Mouse (Mus musculus): ENCODE data around the gene Sec24c. TPM values are rescaled to one million over a fixed set of nuclear protein-coding genes. Genes with fewer than 3 reads are reported as not detected.
A peak's percentile ranks its signal among the peaks of the same experiment; 100 is the strongest.

The Sec24c gene
- polyA plus RNA-seq, 1 experiment from 2014 or later, result 69.5 TPM

GRCm38 (mm10) chr14:20660827-20661660, 13.1 kb upstream of the Sec24c start:
- Histone ChIP-seq H3K27me3 (replicated peaks) (peaks cover 7% of the 10 kb centered on the region), H3K4me3 (peak overlapping the region; percentile 68), H3K4me1 (peaks cover 56% of the 10 kb centered on the region), H3K36me3 (peaks cover 21% of the 10 kb centered on the region), H3K9me3 (no peaks in the 10 kb centered on the region), H3K27ac (replicated peaks) (peak overlapping the region; percentile 98), H3K9ac (peak overlapping the region; percentile 89), H3K4me2 (peak overlapping the region; percentile 91)
- peak; percentile 47 for ATAC-seq (ENCODE audit: extremely low read depth, insufficient number of reproducible peaks, low FRiP score, low TSS enrichment)
- whole genome bisulfite sequencing, result 2% methylated on average over 52 of the region's 52 CpGs

- no peak for ATAC-seq (ENCODE audit: extremely low read depth, insufficient number of reproducible peaks, low FRiP score, low TSS enrichment)
- Histone ChIP-seq H3K27me3 (replicated peaks) (peaks cover 7% of the 10 kb centered on the region), H3K27ac (replicated peaks) (peak overlapping the region; percentile 98), H3K4me1 (peaks cover 56% of the 10 kb centered on the region), H3K9ac (peak overlapping the region; percentile 89), H3K4me2 (peak overlapping the region; percentile 91), H3K36me3 (peaks cover 21% of the 10 kb centered on the region), H3K9me3 (no peaks in the 10 kb centered on the region), H3K4me3 (peak overlapping the region; percentile 68)
- 4% methylated on average over 19 of the region's 19 CpGs for WGBS
These were observed 12.3 kb upstream of the Sec24c start for GRCm38 (mm10) chr14:20661661-20662331.

GRCm38 (mm10) chr14:20662740-20663139, 11.4 kb upstream of the Sec24c start:
- peak overlapping the region; percentile 91 for H3K4me2 ChIP-seq
- no peak for ATAC-seq (ENCODE audit: extremely low read depth, insufficient number of reproducible peaks, low FRiP score, low TSS enrichment)
- no peaks in the 10 kb centered on the region for H3K9me3 ChIP-seq
- H3K4me3 ChIP-seq, result peak overlapping the region; percentile 68
- H3K9ac ChIP-seq, result peak overlapping the region; percentile 89
- H3K27ac ChIP-seq (replicated peaks), result peak overlapping the region; percentile 98
- peaks cover 7% of the 10 kb centered on the region for H3K27me3 ChIP-seq (replicated peaks)
- WGBS, result 29% methylated on average over 3 of the region's 3 CpGs
- peaks cover 21% of the 10 kb centered on the region for H3K36me3 ChIP-seq
- H3K4me1 ChIP-seq, result peaks cover 61% of the 10 kb centered on the region

GRCm38 (mm10) chr14:20663601-20664000, 10.5 kb upstream of the Sec24c start:
- H3K27ac ChIP-seq (replicated peaks), result peak overlapping the region; percentile 98
- WGBS, result 16% methylated on average over 2 of the region's 2 CpGs
- H3K27me3 ChIP-seq (replicated peaks), result peaks cover 7% of the 10 kb centered on the region
- H3K4me3 ChIP-seq, result peak overlapping the region; percentile 68
- peaks cover 61% of the 10 kb centered on the region for H3K4me1 ChIP-seq
- no peaks in the 10 kb centered on the region for H3K9me3 ChIP-seq
- H3K4me2 ChIP-seq, result peak overlapping the region; percentile 91
- H3K9ac ChIP-seq, result peak overlapping the region; percentile 89
- ATAC-seq (ENCODE audit: extremely low read depth, insufficient number of reproducible peaks, low FRiP score, low TSS enrichment), result no peak
- H3K36me3 ChIP-seq, result peaks cover 21% of the 10 kb centered on the region

GRCm38 (mm10) chr14:20664436-20664835, 9.7 kb upstream of the Sec24c start:
- Histone ChIP-seq H3K9ac (peak overlapping the region; percentile 89), H3K9me3 (no peaks in the 10 kb centered on the region), H3K27ac (replicated peaks) (peak overlapping the region; percentile 98), H3K4me2 (peak overlapping the region; percentile 91), H3K27me3 (replicated peaks) (peaks cover 7% of the 10 kb centered on the region), H3K4me1 (peaks cover 66% of the 10 kb centered on the region), H3K36me3 (peaks cover 21% of the 10 kb centered on the region), H3K4me3 (peak overlapping the region; percentile 68)
- WGBS, result 24% methylated on average over 3 of the region's 3 CpGs
- peak; percentile 56; the same call in 1 of the 2 replicates for ATAC-seq (ENCODE audit: extremely low read depth, insufficient number of reproducible peaks, low FRiP score, low TSS enrichment)

- H3K4me1 ChIP-seq, result peaks cover 43% of the 10 kb centered on the region
- peak overlapping the region; percentile 98 for H3K27ac ChIP-seq (replicated peaks)
- no peak for ATAC-seq (ENCODE audit: extremely low read depth, insufficient number of reproducible peaks, low FRiP score, low TSS enrichment)
- H3K4me3 ChIP-seq, result peak overlapping the region; percentile 44
- no peaks in the 10 kb centered on the region for H3K9me3 ChIP-seq
- H3K9ac ChIP-seq, result peak overlapping the region; percentile 82
- no peaks in the 10 kb centered on the region for H3K36me3 ChIP-seq
- 69% methylated on average over 1 of the region's 1 CpGs for WGBS
- peaks cover 10% of the 10 kb centered on the region for H3K27me3 ChIP-seq (replicated peaks)
- peak overlapping the region; percentile 91 for H3K4me2 ChIP-seq
These were observed 6.6 kb upstream of the Sec24c start for GRCm38 (mm10) chr14:20667469-20667868.

GRCm38 (mm10) chr14:20668154-20668810, 5.8 kb upstream of the Sec24c start, which contains the start of gene Synpo2l:
Gene Synpo2l, minus strand, starts transcription at chr14:20668354.
- Histone ChIP-seq H3K27ac (replicated peaks) (peak within 1 kb of the TSS; percentile 98), H3K4me2 (peak within 1 kb of the TSS; percentile 91), H3K4me3 (peak within 1 kb of the TSS; percentile 44), H3K27me3 (replicated peaks) (0 out of 2 replicates have a peak, but pooled peaks cover 3% of the 10 kb centered on the region), H3K9ac (peak within 1 kb of the TSS; percentile 82), H3K9me3 (no peaks in the 10 kb centered on the region), H3K4me1 (peaks cover 43% of the 10 kb centered on the region), H3K36me3 (no peaks in the 10 kb centered on the region)
- ATAC-seq (ENCODE audit: extremely low read depth, insufficient number of reproducible peaks, low FRiP score, low TSS enrichment), result no peak
- WGBS, result 42% methylated on average over 8 of the region's 8 CpGs

GRCm38 (mm10) chr14:20672990-20673389, 1.1 kb upstream of the Sec24c start:
- H3K4me2 ChIP-seq, result peak overlapping the region; percentile 77
- H3K4me3 ChIP-seq, result peak overlapping the region; percentile 74; the same call in 1 of the 2 replicates
- H3K27ac ChIP-seq (replicated peaks), result 0 out of 2 replicates have a peak overlapping the region, but pooled peaks have one; percentile 12
- H3K4me1 ChIP-seq, result peaks cover 27% of the 10 kb centered on the region
- ATAC-seq (ENCODE audit: extremely low read depth, insufficient number of reproducible peaks, low FRiP score, low TSS enrichment), result no peak
- peaks cover 24% of the 10 kb centered on the region for H3K36me3 ChIP-seq
- H3K9ac ChIP-seq, result no peak overlapping the region
- 84% methylated on average over 2 of the region's 2 CpGs for WGBS
- no peaks in the 10 kb centered on the region for H3K9me3 ChIP-seq
- 0 out of 2 replicates have a peak, but pooled peaks cover 3% of the 10 kb centered on the region for H3K27me3 ChIP-seq (replicated peaks)

- peak overlapping the region; percentile 77 for H3K4me2 ChIP-seq
- peak overlapping the region; percentile 98 for H3K27ac ChIP-seq (replicated peaks)
- H3K9me3 ChIP-seq, result no peaks in the 10 kb centered on the region
- no peak for ATAC-seq (ENCODE audit: extremely low read depth, insufficient number of reproducible peaks, low FRiP score, low TSS enrichment)
- H3K4me3 ChIP-seq, result peak overlapping the region; percentile 74
- 0 out of 2 replicates have a peak, but pooled peaks cover 3% of the 10 kb centered on the region for H3K27me3 ChIP-seq (replicated peaks)
- peaks cover 23% of the 10 kb centered on the region for H3K4me1 ChIP-seq
- WGBS, result 9% methylated on average over 13 of the region's 13 CpGs
- H3K9ac ChIP-seq, result peak overlapping the region; percentile 75
- H3K36me3 ChIP-seq, result peaks cover 31% of the 10 kb centered on the region
These were observed 409 bp upstream of the Sec24c start for GRCm38 (mm10) chr14:20673735-20674063.

GRCm38 (mm10) chr14:20677906-20678305, 3.8 kb downstream of the Sec24c start:
- Histone ChIP-seq H3K27ac (replicated peaks) (no peak overlapping the region), H3K9me3 (no peaks in the 10 kb centered on the region), H3K9ac (no peak overlapping the region), H3K4me2 (no peak overlapping the region), H3K4me3 (no peak overlapping the region), H3K4me1 (peaks cover 28% of the 10 kb centered on the region), H3K36me3 (peaks cover 73% of the 10 kb centered on the region), H3K27me3 (replicated peaks) (no peaks in the 10 kb centered on the region)
- 87% methylated on average over 4 of the region's 4 CpGs for WGBS
- ATAC-seq (ENCODE audit: extremely low read depth, insufficient number of reproducible peaks, low FRiP score, low TSS enrichment), result no peak

- no peak for ATAC-seq (ENCODE audit: extremely low read depth, insufficient number of reproducible peaks, low FRiP score, low TSS enrichment)
- H3K36me3 ChIP-seq, result peaks cover 100% of the 10 kb centered on the region
- H3K4me1 ChIP-seq, result peaks cover 12% of the 10 kb centered on the region
- peak overlapping the region; percentile 53; the same call in 1 of the 2 replicates for H3K27ac ChIP-seq (replicated peaks)
- H3K4me3 ChIP-seq, result no peak overlapping the region
- H3K9ac ChIP-seq, result no peak overlapping the region
- H3K9me3 ChIP-seq, result no peaks in the 10 kb centered on the region
- H3K4me2 ChIP-seq, result no peak overlapping the region
- WGBS, result 87% methylated on average over 2 of the region's 2 CpGs
- no peaks in the 10 kb centered on the region for H3K27me3 ChIP-seq (replicated peaks)
These were observed 7.6 kb downstream of the Sec24c start for GRCm38 (mm10) chr14:20681742-20682141.

All from heart, embryonic 13.5 days (tissue).